Mouse (Mus musculus) kidney, postnatal 4 days (tissue): ENCODE measurements around the gene Tex14.
"Not testable (repeated sequence)": the region's sequence is repeated elsewhere in the genome, so short reads cannot be mapped to it uniquely, and the experiment has no call there.

Experiments
- DNase-seq, 2 experiments: peaks; one replicate each; pipeline ENCODE4 v3.0.0; 2021; ENCODE audit warnings: mixed read lengths in 2 of 2

Gene Tex14

GRCm38 (mm10) chr11:87448476-87449199, 43.8 kb downstream of the Tex14 start:
- DNase-seq: peak; percentile 69 to 77

DNA sequence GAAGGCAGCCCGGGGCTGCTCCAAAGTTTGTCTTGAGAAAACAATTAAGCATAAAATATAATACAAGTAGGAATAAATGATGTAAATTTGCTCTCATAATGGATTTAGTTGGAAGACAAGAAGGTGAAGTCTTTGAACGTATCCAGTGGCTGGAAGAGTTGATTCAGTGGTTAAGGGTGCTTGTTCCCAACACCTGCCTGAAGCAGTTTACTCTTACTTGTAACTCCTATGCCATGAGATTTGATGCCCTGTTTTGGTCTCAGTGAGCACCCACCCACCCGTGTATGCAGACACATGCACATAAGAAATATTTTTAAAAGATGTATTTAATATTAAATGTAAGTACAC, 44.3 kb downstream of the Tex14 start:
- DNase-seq: no peak

- DNase-seq: not testable (repeated sequence)
Observed at GRCm38 (mm10) chr11:87449847-87450246, 45.0 kb downstream of the Tex14 start.

GRCm38 (mm10) chr11:87452779-87453178, 47.9 kb downstream of the Tex14 start:
- not testable (repeated sequence) for DNase-seq

DNA sequence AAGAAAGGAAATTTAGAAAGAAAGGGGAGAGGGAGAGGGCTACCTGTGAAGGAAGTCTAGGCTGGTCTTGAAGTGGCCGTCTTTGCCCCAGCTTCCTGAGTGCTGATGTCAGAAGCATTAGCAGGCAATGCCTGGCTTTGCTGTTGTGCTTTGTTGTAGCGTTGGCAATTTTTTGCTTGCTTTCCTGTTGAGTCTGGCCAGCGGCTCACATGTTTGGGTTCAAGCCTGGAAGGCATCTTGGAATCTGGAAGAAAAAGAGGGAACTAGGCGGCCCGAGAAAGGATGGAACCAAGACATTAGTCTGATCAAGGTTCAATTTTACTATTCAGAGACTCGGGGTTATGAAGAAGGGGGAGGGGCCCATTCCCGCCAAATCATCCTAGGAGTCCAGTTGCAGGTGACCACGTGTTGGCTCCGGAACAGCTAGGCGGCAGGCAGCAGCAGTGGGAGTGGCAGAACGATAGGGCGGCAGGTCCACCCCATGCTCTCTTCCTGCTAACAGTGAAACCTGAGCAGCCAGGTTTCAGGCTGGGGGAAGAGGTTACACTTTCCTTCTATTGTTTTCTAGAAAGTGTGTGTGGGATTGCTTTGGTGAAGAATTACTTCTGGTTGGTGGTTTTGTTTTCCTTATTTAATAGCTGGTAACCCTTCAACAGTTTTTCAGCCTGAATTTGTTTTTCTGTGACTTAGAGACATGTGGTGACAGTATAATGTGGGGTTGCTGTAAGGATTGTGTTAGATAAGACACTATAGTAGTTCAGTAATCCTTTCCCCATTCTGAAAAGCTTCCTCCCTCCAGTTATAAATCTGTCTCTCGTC, 48.6 kb downstream of the Tex14 start:
- peak; percentile 36 to 65 for DNase-seq

GRCm38 (mm10) chr11:87454035-87454690, 49.3 kb downstream of the Tex14 start:
- no peak for DNase-seq

DNA sequence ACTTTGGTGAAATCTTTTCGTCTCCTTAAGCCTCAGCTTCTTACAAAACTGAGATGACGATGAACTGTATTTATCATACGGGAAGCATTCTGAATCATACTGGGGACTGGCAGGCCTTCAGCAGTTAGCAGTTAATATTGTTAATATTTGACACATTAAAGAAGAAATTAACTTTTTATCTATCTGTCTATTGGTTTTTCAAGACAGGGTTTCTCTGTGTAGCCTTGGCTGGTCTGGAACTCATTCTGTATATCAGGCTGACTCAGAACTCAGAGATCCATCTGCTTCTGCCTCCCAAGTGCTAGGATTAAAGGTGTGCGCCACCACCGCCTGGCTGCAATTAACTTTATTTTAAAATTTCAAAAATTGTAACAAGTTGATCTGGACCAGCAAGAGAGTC, 50.7 kb downstream of the Tex14 start:
- no peak for DNase-seq

GRCm38 (mm10) chr11:87455984-87456383, 51.1 kb downstream of the Tex14 start:
- no peak for DNase-seq

GRCm38 (mm10) chr11:87460566-87460965, 55.7 kb downstream of the Tex14 start:
- DNase-seq: no peak

- peak; percentile 84 to 91 for DNase-seq
Observed at GRCm38 (mm10) chr11:87461780-87462460, 57.1 kb downstream of the Tex14 start.

DNA sequence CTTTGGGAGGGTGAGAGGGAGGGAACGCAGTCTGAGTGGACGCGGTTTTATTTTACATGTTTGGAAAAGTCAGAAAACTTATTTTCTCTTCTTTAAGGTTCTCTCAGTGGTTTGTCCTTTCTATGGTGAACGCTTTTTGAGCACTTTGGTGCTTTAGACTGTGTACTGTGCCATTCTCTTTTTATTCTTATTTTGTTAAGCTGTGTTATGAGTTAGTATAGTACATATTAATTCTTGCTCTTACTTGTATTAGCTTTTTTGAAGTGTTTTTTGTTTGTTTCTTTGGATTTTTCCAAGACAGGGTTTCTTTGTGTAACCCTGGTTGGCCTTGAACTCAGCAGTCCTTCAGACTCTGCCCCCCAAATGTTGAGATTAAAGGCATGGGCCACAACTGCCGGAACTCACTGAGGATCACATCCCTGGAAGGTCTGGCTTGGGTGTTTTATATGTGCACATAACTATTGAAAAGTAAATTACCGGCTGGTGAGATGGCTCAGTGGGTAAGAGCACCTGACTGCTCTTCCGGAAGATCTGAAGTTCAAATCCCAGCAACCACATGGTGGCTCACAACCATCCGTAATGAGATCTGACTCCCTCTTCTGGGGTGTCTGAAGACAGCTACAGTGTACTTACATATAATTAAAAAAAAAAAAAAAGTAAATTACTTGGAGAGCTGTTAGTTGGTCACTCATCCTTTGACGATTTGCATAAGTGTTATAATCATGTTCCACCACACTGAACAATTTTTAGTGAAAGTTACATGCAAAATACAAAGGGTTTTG, 57.8 kb downstream of the Tex14 start:
- DNase-seq: peak; percentile 30 to 55

DNA sequence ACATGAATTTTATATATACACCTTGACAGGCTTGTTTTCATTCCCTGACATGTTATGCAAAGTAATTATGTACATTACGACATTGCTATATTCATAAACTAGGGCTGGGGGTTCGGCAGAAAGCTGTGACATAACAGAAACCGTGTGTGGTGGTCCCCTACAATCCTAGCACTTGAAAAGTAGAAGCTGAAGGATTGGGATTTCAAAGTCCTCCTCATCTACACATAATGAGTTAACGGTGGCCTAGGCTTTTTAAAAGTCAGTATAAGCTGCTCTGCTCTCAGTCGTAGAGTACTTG, 58.3 kb downstream of the Tex14 start:
- no peak for DNase-seq

GRCm38 (mm10) chr11:87463792-87464430, 59.0 kb downstream of the Tex14 start:
- DNase-seq: not testable (repeated sequence)

DNA sequence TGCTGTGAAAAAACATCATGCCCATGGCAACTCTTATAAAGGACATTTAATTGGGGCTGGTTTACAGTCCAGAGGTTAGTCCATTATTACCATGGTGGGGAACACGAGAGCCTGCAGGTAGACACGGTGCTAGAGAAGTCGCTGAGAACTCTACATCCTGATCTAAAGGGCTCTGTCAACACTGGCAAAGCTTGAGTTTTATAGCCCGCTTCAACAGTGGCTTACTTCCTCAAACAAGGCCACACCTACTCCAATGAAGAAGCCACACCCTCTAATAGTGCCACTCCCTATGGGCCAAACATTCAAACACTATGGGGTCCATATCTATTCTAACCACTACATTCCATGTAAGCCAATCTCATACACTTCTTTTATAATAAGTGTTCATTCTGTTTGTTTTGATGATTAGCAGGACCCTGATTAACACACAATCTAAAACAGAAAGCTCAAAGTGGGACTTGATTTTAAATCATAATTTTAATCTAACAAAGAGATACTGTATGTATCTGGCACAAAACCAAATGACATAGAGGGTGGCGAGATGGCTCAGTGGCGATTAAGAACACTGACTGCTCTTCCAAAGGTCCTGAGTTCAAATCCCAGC, 61.2 kb downstream of the Tex14 start:
- no peak for DNase-seq

DNA sequence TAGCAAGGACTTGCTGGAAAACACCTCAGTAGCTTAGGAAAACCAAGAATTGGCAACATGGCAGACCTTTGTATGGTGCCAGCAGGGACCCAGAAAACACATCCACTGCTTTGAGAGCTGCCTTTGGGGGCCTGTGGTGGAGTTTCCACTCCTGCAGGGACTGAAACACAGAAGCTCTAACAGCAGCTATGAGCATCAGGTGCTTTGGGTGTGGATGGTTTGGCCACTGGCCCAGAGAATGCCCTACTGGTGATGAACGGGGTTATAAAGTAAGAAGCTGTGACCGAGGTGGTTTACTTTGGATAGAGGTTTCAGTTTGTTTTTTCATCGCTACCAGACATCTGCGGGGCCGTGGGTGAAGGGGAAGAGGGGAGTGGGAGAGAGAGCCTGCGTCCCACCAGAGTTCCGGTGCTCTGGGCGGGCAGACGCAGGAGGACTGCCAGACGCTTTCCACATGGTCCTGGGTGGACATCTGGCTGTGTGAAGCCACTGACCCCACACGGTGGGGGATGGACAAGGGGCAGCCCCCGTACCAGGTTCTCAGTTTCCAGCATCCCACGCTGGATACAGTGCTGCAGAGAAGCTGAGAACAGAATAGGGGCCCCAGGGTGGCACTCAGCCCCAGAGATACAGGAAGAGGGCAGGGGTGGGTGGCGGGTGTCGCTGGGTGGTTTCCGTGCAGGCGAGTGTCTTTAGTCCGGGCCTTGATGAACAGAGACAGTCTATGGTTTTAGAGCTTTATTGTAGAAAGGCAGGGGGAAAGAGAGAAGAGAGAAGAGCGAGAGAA, 62.8 kb downstream of the Tex14 start:
- no peak for DNase-seq

DNA sequence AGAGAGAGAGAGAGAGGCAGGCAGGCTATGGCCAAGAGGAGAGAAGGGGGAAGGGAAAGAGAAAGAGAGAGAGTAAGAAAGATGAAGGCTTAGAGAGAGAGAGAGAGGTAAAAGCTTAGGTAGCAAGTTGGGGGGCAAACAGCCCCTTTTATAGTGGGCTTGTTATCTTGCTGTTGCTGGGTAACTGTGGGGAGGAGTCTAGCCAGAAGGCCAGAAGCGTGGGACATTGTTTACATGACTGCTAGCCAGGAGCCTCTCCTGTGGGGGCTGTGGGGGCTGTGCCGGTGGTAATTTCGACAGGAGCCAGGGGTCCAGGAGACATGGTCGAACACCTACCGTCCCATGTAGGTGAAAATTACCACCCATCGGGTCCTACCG, 63.4 kb downstream of the Tex14 start:
- peak; percentile 22 to 29 for DNase-seq

- DNase-seq: no peak
Observed at GRCm38 (mm10) chr11:87468706-87469315, 63.9 kb downstream of the Tex14 start.

- peak; percentile 75 to 85 for DNase-seq
Observed at GRCm38 (mm10) chr11:87470807-87471698, 66.2 kb downstream of the Tex14 start.

- DNase-seq: not testable (repeated sequence)
Observed at GRCm38 (mm10) chr11:87471699-87471997, 66.8 kb downstream of the Tex14 start.
